Mouse (Mus musculus) lung, postnatal 0 days (tissue): ENCODE measurements at regions not wholly inside any gene's neighbourhood (a gene's known extent, or its start where the extent isn't known, plus 50 kb on each side); places are given as distances from the start of the nearest gene placed in this dataset.

Source experiments
- CTCF ChIP-seq: IDR thresholded peaks from 2 replicates; pipeline ENCODE4 v1.5.1; 2016; ENCODE audit warnings: antibody characterized with exemption, mild to moderate bottlenecking
- EP300 ChIP-seq: IDR thresholded peaks from 2 replicates; pipeline ENCODE4 v1.6.1; 2016; ENCODE audit warnings: antibody characterized with exemption, mild to moderate bottlenecking, control low read depth

DNA sequence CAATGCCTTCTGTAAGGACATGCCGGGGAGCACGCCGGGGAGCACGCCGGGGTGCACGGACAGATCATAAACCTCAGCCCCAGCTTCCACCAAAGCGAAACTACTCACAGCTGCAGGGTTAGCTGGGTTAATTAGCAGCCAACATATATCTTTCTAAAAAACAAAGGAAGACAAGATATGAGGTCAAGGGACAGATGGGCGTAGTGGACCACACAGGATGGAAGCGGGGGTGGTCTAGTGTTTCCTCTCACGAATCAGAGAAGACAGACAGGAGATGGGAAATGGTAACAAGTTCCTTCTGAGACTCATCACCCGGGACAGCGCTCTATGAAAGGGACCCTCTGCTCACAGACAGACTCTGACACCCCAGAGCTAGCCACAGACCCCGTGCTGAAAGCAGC, 60.0 kb upstream of the Ajap1 start:
- TF ChIP-seq EP300 (no peak), CTCF (no peak)
